Mouse (Mus musculus): ENCODE measurements around the gene Rph3al. TPM values are rescaled to one million over a fixed set of nuclear protein-coding genes. Genes with fewer than 3 reads are reported as not detected.

Rph3al gene
- 17.5 and 18.0 TPM in 2 replicates for polyA plus RNA-seq (2015; fragmentation: Nextera tagmentation; extraction: Ambion mirVana)

GRCm38 (mm10) chr11:75938379-75938906 is at the start of gene Rph3al:
Gene Rph3al (minus strand): TSS chr11:75938429.
- Histone ChIP-seq H3K9me3 (ENCODE audit: low read length) (0 out of 2 replicates have a peak, but pooled peaks cover 6% of the 10 kb centered on the region), H3K27me3 (ENCODE audit: insufficient read depth, low read length) (no peaks in the 10 kb centered on the region), H3K36me3 (ENCODE audit: insufficient read depth, low read length) (no peaks in the 10 kb centered on the region), H3K4me2 (replicated peaks; ENCODE audit: low read depth, low read length) (peak within 1 kb of the TSS; percentile 43), H3K4me1 (ENCODE audit: insufficient read depth, low read length) (peaks cover 43% of the 10 kb centered on the region), H3K4me3 (ENCODE audit: low read length) (peak within 1 kb of the TSS; percentile 9; the same call in 1 of the 2 replicates), H3K9ac (replicated peaks; ENCODE audit: low read length) (peak within 1 kb of the TSS; percentile 58), H3K27ac (ENCODE audit: low read length) (peak within 1 kb of the TSS; percentile 87)
- 55% methylated on average over 6 of the region's 6 CpGs for WGBS
- no peak for ATAC-seq (ENCODE audit: low FRiP score, low TSS enrichment)

GRCm38 (mm10) chr11:75985948-75986347 is 47.7 kb upstream of the Rph3al start:
- no peak for ATAC-seq (ENCODE audit: low FRiP score, low TSS enrichment)
- 65% methylated on average over 7 of the region's 7 CpGs for WGBS
- no peaks in the 10 kb centered on the region for H3K4me1 ChIP-seq (ENCODE audit: insufficient read depth, low read length)

GRCm38 (mm10) chr11:75984581-75984980 is 46.4 kb upstream of the Rph3al start:
- WGBS: 40% methylated on average over 1 of the region's 1 CpGs
- Histone ChIP-seq H3K4me3 (ENCODE audit: low read length) (no peak overlapping the region), H3K27me3 (ENCODE audit: insufficient read depth, low read length) (no peaks in the 10 kb centered on the region), H3K9me3 (ENCODE audit: low read length) (no peaks in the 10 kb centered on the region), H3K36me3 (ENCODE audit: insufficient read depth, low read length) (no peaks in the 10 kb centered on the region), H3K27ac (ENCODE audit: low read length) (no peak overlapping the region), H3K4me2 (replicated peaks; ENCODE audit: low read depth, low read length) (no peak overlapping the region), H3K4me1 (ENCODE audit: insufficient read depth, low read length) (no peaks in the 10 kb centered on the region), H3K9ac (replicated peaks; ENCODE audit: low read length) (no peak overlapping the region)
- no peak for ATAC-seq (ENCODE audit: low FRiP score, low TSS enrichment)

More at GRCm38 (mm10) chr11:75985948-75986347, 47.7 kb upstream of the Rph3al start:
- Histone ChIP-seq H3K9ac (replicated peaks; ENCODE audit: low read length) (no peak overlapping the region), H3K4me3 (ENCODE audit: low read length) (no peak overlapping the region), H3K27me3 (ENCODE audit: insufficient read depth, low read length) (no peaks in the 10 kb centered on the region), H3K27ac (ENCODE audit: low read length) (no peak overlapping the region), H3K36me3 (ENCODE audit: insufficient read depth, low read length) (no peaks in the 10 kb centered on the region), H3K9me3 (ENCODE audit: low read length) (no peaks in the 10 kb centered on the region), H3K4me2 (replicated peaks; ENCODE audit: low read depth, low read length) (no peak overlapping the region)

GRCm38 (mm10) chr11:75983194-75983593 is 45.0 kb upstream of the Rph3al start:
- Histone ChIP-seq H3K36me3 (ENCODE audit: insufficient read depth, low read length) (no peaks in the 10 kb centered on the region), H3K27me3 (ENCODE audit: insufficient read depth, low read length) (no peaks in the 10 kb centered on the region), H3K4me1 (ENCODE audit: insufficient read depth, low read length) (no peaks in the 10 kb centered on the region), H3K9me3 (ENCODE audit: low read length) (no peaks in the 10 kb centered on the region), H3K9ac (replicated peaks; ENCODE audit: low read length) (no peak overlapping the region), H3K4me2 (replicated peaks; ENCODE audit: low read depth, low read length) (no peak overlapping the region), H3K27ac (ENCODE audit: low read length) (no peak overlapping the region), H3K4me3 (ENCODE audit: low read length) (no peak overlapping the region)
- no peak for ATAC-seq (ENCODE audit: low FRiP score, low TSS enrichment)
- 71% methylated on average over 4 of the region's 4 CpGs for WGBS

- 38% methylated on average over 2 of the region's 2 CpGs for WGBS
- H3K4me1 ChIP-seq (ENCODE audit: insufficient read depth, low read length): peaks cover 4% of the 10 kb centered on the region
- H3K9me3 ChIP-seq (ENCODE audit: low read length): no peaks in the 10 kb centered on the region
- no peaks in the 10 kb centered on the region for H3K36me3 ChIP-seq (ENCODE audit: insufficient read depth, low read length)
- no peak overlapping the region for H3K4me3 ChIP-seq (ENCODE audit: low read length)
- no peak overlapping the region for H3K4me2 ChIP-seq (replicated peaks; ENCODE audit: low read depth, low read length)
- H3K27ac ChIP-seq (ENCODE audit: low read length): no peak overlapping the region
- no peak overlapping the region for H3K9ac ChIP-seq (replicated peaks; ENCODE audit: low read length)
- no peaks in the 10 kb centered on the region for H3K27me3 ChIP-seq (ENCODE audit: insufficient read depth, low read length)
- no peak for ATAC-seq (ENCODE audit: low FRiP score, low TSS enrichment)
These were observed 42.2 kb upstream of the Rph3al start for GRCm38 (mm10) chr11:75980413-75980812.

GRCm38 (mm10) chr11:75978051-75978450 is 39.8 kb upstream of the Rph3al start:
- H3K4me2 ChIP-seq (replicated peaks; ENCODE audit: low read depth, low read length): no peak overlapping the region
- H3K4me3 ChIP-seq (ENCODE audit: low read length): no peak overlapping the region
- H3K36me3 ChIP-seq (ENCODE audit: insufficient read depth, low read length): no peaks in the 10 kb centered on the region
- peaks cover 4% of the 10 kb centered on the region for H3K4me1 ChIP-seq (ENCODE audit: insufficient read depth, low read length)
- H3K9me3 ChIP-seq (ENCODE audit: low read length): peaks cover 3% of the 10 kb centered on the region; the same call in 1 of the 2 replicates
- ATAC-seq (ENCODE audit: low FRiP score, low TSS enrichment): no peak
- no peaks in the 10 kb centered on the region for H3K27me3 ChIP-seq (ENCODE audit: insufficient read depth, low read length)
- 85% methylated on average over 6 of the region's 6 CpGs for WGBS
- H3K27ac ChIP-seq (ENCODE audit: low read length): no peak overlapping the region
- H3K9ac ChIP-seq (replicated peaks; ENCODE audit: low read length): no peak overlapping the region

- Histone ChIP-seq H3K4me3 (ENCODE audit: low read length) (no peak overlapping the region), H3K4me1 (ENCODE audit: insufficient read depth, low read length) (peaks cover 4% of the 10 kb centered on the region), H3K27ac (ENCODE audit: low read length) (peak overlapping the region; percentile 29; the same call in 1 of the 2 replicates), H3K27me3 (ENCODE audit: insufficient read depth, low read length) (no peaks in the 10 kb centered on the region), H3K9ac (replicated peaks; ENCODE audit: low read length) (no peak overlapping the region), H3K9me3 (ENCODE audit: low read length) (peaks cover 3% of the 10 kb centered on the region; the same call in 1 of the 2 replicates), H3K36me3 (ENCODE audit: insufficient read depth, low read length) (no peaks in the 10 kb centered on the region), H3K4me2 (replicated peaks; ENCODE audit: low read depth, low read length) (no peak overlapping the region)
- ATAC-seq (ENCODE audit: low FRiP score, low TSS enrichment): 0 out of 2 replicates have a peak, but pooled peaks have one; percentile 57
- 29% methylated on average over 8 of the region's 8 CpGs for WGBS
These were observed 38.5 kb upstream of the Rph3al start for GRCm38 (mm10) chr11:75976748-75977147.

GRCm38 (mm10) chr11:75973988-75974387 is 35.8 kb upstream of the Rph3al start:
- Histone ChIP-seq H3K4me1 (ENCODE audit: insufficient read depth, low read length) (peaks cover 4% of the 10 kb centered on the region), H3K36me3 (ENCODE audit: insufficient read depth, low read length) (no peaks in the 10 kb centered on the region), H3K27me3 (ENCODE audit: insufficient read depth, low read length) (no peaks in the 10 kb centered on the region), H3K9ac (replicated peaks; ENCODE audit: low read length) (no peak overlapping the region), H3K4me2 (replicated peaks; ENCODE audit: low read depth, low read length) (no peak overlapping the region), H3K27ac (ENCODE audit: low read length) (no peak overlapping the region), H3K9me3 (ENCODE audit: low read length) (peaks cover 3% of the 10 kb centered on the region; the same call in 1 of the 2 replicates), H3K4me3 (ENCODE audit: low read length) (no peak overlapping the region)
- no peak for ATAC-seq (ENCODE audit: low FRiP score, low TSS enrichment)
- 93% methylated on average over 1 of the region's 1 CpGs for WGBS

GRCm38 (mm10) chr11:75972916-75973567 is 34.8 kb upstream of the Rph3al start:
- 38% methylated on average over 7 of the region's 7 CpGs for WGBS
- H3K36me3 ChIP-seq (ENCODE audit: insufficient read depth, low read length): no peaks in the 10 kb centered on the region
- H3K9me3 ChIP-seq (ENCODE audit: low read length): peaks cover 3% of the 10 kb centered on the region; the same call in 1 of the 2 replicates
- no peak overlapping the region for H3K9ac ChIP-seq (replicated peaks; ENCODE audit: low read length)
- no peak overlapping the region for H3K27ac ChIP-seq (ENCODE audit: low read length)
- no peak for ATAC-seq (ENCODE audit: low FRiP score, low TSS enrichment)
- H3K4me3 ChIP-seq (ENCODE audit: low read length): no peak overlapping the region
- no peak overlapping the region for H3K4me2 ChIP-seq (replicated peaks; ENCODE audit: low read depth, low read length)
- no peaks in the 10 kb centered on the region for H3K27me3 ChIP-seq (ENCODE audit: insufficient read depth, low read length)
- H3K4me1 ChIP-seq (ENCODE audit: insufficient read depth, low read length): peaks cover 4% of the 10 kb centered on the region

- no peak overlapping the region for H3K4me3 ChIP-seq (ENCODE audit: low read length)
- H3K36me3 ChIP-seq (ENCODE audit: insufficient read depth, low read length): no peaks in the 10 kb centered on the region
- no peak overlapping the region for H3K9ac ChIP-seq (replicated peaks; ENCODE audit: low read length)
- peaks cover 4% of the 10 kb centered on the region for H3K4me1 ChIP-seq (ENCODE audit: insufficient read depth, low read length)
- H3K27ac ChIP-seq (ENCODE audit: low read length): no peak overlapping the region
- WGBS: 86% methylated on average over 3 of the region's 3 CpGs
- no peak for ATAC-seq (ENCODE audit: low FRiP score, low TSS enrichment)
- peaks cover 3% of the 10 kb centered on the region; the same call in 1 of the 2 replicates for H3K9me3 ChIP-seq (ENCODE audit: low read length)
- H3K4me2 ChIP-seq (replicated peaks; ENCODE audit: low read depth, low read length): no peak overlapping the region
- H3K27me3 ChIP-seq (ENCODE audit: insufficient read depth, low read length): no peaks in the 10 kb centered on the region
These were observed 34.0 kb upstream of the Rph3al start for GRCm38 (mm10) chr11:75972188-75972587.

Data from kidney, embryonic 16.5 days (tissue).